Mouse (Mus musculus) G1E (cell line): ENCODE measurements around the gene C730034F03Rik. TPM values are rescaled to one million over a fixed set of nuclear protein-coding genes. Genes with fewer than 3 reads are reported as not detected.

Source experiments
- ATAC-seq: 2 replicates; pipeline ENCODE4 v1.8.0; 2016; ENCODE audit warnings: mild to moderate bottlenecking; ENCODE audit not compliant: insufficient number of reproducible peaks, poor library complexity, low FRiP score, severe bottlenecking; ENCODE audit errors: extremely low read depth
- DNase-seq: peaks from one replicate; pipeline ENCODE4 v3.0.0; 2012; ENCODE audit warnings: low spot score
- H3K27me3 ChIP-seq: 2 replicates; pipeline ENCODE4 v1.6.1; 2012; ENCODE audit warnings: mild to moderate bottlenecking, low read length, inconsistent platforms; ENCODE audit not compliant: insufficient read depth
- H3K36me3 ChIP-seq: replicated peaks from 2 replicates; pipeline ENCODE3; 2012; ENCODE audit warnings: mild to moderate bottlenecking, inconsistent platforms
- H3K4me1 ChIP-seq: 2 replicates; pipeline ENCODE4 v1.6.1; 2012; ENCODE audit warnings: low read depth, low read length, inconsistent platforms, mixed read lengths; ENCODE audit not compliant: insufficient read depth
- H3K4me3 ChIP-seq: 2 replicates; pipeline ENCODE4 v1.5.1; 2012; ENCODE audit warnings: low read depth, mild to moderate bottlenecking, inconsistent platforms, low read length, moderate library complexity, mixed read lengths
- H3K9me3 ChIP-seq: replicated peaks from 2 replicates; pipeline ENCODE4 v1.6.1; 2012; ENCODE audit warnings: inconsistent platforms
- CTCF ChIP-seq: IDR thresholded peaks from 2 replicates; pipeline ENCODE4 v1.5.1; 2012; ENCODE audit warnings: low read depth, low read length, inconsistent platforms, mixed read lengths
- GATA1 ChIP-seq: IDR thresholded peaks from 2 replicates; pipeline ENCODE4 v1.6.1; 2012; ENCODE audit warnings: borderline replicate concordance, low read length, inconsistent platforms, mixed read lengths
- GATA2 ChIP-seq: IDR thresholded peaks from 2 replicates; pipeline ENCODE4 v1.6.1; 2012; ENCODE audit warnings: low read depth, low read length, inconsistent platforms, borderline replicate concordance
- POLR2AphosphoS5 ChIP-seq: IDR thresholded peaks from 2 replicates; pipeline ENCODE4 v1.6.1; 2012; ENCODE audit warnings: low read depth, low read length, inconsistent platforms; ENCODE audit not compliant: insufficient replicate concordance
- TAL1 ChIP-seq: conservative IDR thresholded peaks from 2 replicates; pipeline ENCODE4 v1.6.1; 2012; ENCODE audit warnings: low read depth, low read length, inconsistent platforms, mixed read lengths
- polyA plus RNA-seq: library from polyadenylated mRNA; stranded (reverse); fragments of >175 nt; gene quantifications from 2 replicates; pipeline ENCODE4 v1.2.3, GENCODE M21; 2012
- total RNA-seq, 2 experiments: library from RNA; stranded (forward) in 1 of 2; stranded (reverse) in 1 of 2; fragments of 200-1000 nt in 1 of 2; fragments of >200 nt in 1 of 2; fragmentation: Nextera tagmentation in 1 of 2; gene quantifications; 2 replicates each; pipeline ENCODE4 v1.2.3; 2014 to 2017

The C730034F03Rik gene
- total and polyA plus RNA-seq, 3 experiments, result 0.24 to 7.4 (median 4.9) TPM

DNA sequence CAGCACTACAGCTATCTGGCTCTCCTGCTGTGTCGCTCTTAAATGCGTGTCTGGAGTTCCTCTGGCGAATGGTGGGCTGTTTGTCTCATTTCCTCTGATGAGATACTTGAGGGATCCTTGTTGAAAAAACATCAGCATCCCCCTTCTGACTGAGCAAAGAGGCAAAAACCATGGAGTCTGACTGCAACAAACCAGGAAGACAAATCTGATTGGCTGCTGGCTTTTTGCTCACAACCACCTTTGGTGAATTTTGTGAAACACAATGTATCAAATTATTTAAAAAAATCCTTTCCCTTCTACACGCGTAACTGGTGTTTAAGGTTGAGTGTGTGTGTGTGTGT is 47.1 kb downstream of the C730034F03Rik start:
- ATAC-seq, result peak; percentile 6; the same call in 1 of the 2 replicates
- H3K9me3 ChIP-seq, result no peaks in the 10 kb centered on the region
- DNase-seq, result peak; percentile 65
- peaks cover 4% of the 10 kb centered on the region; the same call in 1 of the 2 replicates for H3K27me3 ChIP-seq
- peak overlapping the region; percentile 84 for H3K4me3 ChIP-seq
- peaks cover 29% of the 10 kb centered on the region for H3K4me1 ChIP-seq
- H3K36me3 ChIP-seq, result peaks cover 36% of the 10 kb centered on the region
- TF ChIP-seq GATA1 (no peak), CTCF (no peak), GATA2 (no peak), POLR2AphosphoS5 (no peak), TAL1 (no peak)

DNA sequence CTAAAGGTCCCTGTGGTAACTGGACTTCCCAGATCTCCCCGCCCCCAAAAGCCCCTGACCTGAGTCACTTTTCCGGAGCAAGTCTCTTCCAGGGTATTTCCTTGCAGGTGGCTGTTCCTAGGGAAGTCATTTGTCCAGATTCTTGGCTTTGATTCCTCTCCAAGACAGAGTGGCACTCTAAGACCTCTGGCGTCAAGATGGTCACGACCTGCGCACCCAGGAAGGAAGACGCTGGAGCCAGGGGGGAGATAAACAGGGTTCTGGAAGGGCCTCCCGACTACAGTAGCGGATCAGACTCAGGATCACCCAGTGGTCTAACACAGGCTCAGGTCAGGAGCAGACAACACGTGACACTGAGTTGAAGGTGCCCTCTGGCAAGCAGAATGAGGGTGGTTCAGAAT is 47.7 kb downstream of the C730034F03Rik start, which contains the start of gene Arsa:
Arsa (minus strand) TSS at position 335 of the 401 bp plus-strand sequence.
- Histone ChIP-seq H3K4me1 (peaks cover 29% of the 10 kb centered on the region), H3K36me3 (peaks cover 36% of the 10 kb centered on the region), H3K4me3 (peak within 1 kb of the TSS; percentile 84), H3K9me3 (no peaks in the 10 kb centered on the region), H3K27me3 (peaks cover 4% of the 10 kb centered on the region; the same call in 1 of the 2 replicates)
- no peak for DNase-seq
- no peak for TF ChIP-seq POLR2AphosphoS5
- TF ChIP-seq CTCF, result no peak
- no peak for TF ChIP-seq TAL1
- TF ChIP-seq GATA1, result no peak
- ATAC-seq, result no peak

DNA sequence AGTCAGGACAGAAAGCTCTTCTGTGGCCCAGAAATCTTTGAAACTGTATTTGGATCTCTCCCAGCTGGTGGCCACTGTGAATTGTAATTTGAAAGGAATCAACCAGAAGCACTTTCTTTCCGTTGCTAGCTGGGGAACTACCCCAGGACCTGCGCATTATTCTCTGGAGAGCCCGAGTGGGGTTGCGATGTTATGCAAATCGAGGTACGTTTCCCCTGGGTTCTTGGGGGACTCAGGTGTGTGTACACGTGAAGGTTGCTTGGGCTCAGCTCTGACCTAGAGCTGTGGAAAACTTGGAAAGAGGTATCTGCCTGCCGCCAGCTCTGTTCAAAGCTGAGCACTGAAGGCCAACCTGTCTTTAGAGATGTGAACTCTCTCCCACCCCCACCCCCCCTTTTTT is 48.4 kb downstream of the C730034F03Rik start:
- no peak overlapping the region for H3K4me3 ChIP-seq
- TF ChIP-seq POLR2AphosphoS5 (no peak), GATA2 (no peak), GATA1 (no peak), TAL1 (no peak), CTCF (no peak)
- no peaks in the 10 kb centered on the region for H3K9me3 ChIP-seq
- peaks cover 29% of the 10 kb centered on the region for H3K4me1 ChIP-seq
- no peak for ATAC-seq
- peaks cover 4% of the 10 kb centered on the region; the same call in 1 of the 2 replicates for H3K27me3 ChIP-seq
- peaks cover 33% of the 10 kb centered on the region for H3K36me3 ChIP-seq
- DNase-seq, result no peak

DNA sequence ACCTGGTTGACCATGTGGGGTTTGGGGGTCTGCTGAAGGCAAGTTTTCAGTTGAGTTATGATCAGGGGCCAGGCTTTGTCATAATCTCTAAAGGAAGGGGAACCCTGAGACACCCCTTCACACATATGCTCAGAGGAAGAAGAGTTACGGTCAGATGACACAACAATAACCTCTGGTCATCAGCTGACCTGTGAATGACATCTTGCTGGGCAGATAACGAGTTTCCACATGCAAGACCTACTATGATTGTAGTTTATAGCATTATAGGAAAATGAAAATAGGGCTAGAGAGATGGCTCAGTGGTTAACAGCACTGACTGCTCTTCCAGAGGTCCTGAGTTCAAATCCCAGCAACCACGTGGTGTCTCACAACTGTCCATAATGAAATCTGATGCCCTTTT is 49.2 kb downstream of the C730034F03Rik start:
- DNase-seq (no peak), ATAC-seq (no peak)
- H3K36me3 ChIP-seq, result peaks cover 25% of the 10 kb centered on the region
- H3K27me3 ChIP-seq, result peaks cover 7% of the 10 kb centered on the region
- H3K4me1 ChIP-seq, result peaks cover 29% of the 10 kb centered on the region
- no peak overlapping the region for H3K4me3 ChIP-seq
- H3K9me3 ChIP-seq, result no peaks in the 10 kb centered on the region
- TF ChIP-seq CTCF (no peak), GATA2 (no peak), GATA1 (no peak), TAL1 (no peak), POLR2AphosphoS5 (no peak)

Other genes starting within 250 kb of the C730034F03Rik start
Only the 20 nearest of the 21 such genes appear.
- 3.5 and 4.0 TPM in 2 replicates for gene Dennd6b, start 233.1 kb upstream of the C730034F03Rik start, total RNA-seq (2014; fragmentation: Nextera tagmentation)
- gene Dennd6b, start 233.1 kb upstream of the C730034F03Rik start, total RNA-seq (2017), result 1.8 and 2.3 TPM in 2 replicates
- gene Dennd6b, start 233.1 kb upstream of the C730034F03Rik start, polyA plus RNA-seq, result 7.3 and 7.6 TPM in 2 replicates
- gene Ppp6r2, start 218.0 kb upstream of the C730034F03Rik start, total RNA-seq (2014; fragmentation: Nextera tagmentation), result 47.6 and 65.5 TPM in 2 replicates
- gene Ppp6r2, start 218.0 kb upstream of the C730034F03Rik start, total RNA-seq (2017), result 34.9 and 104 TPM in 2 replicates
- gene Ppp6r2, start 218.0 kb upstream of the C730034F03Rik start, polyA plus RNA-seq, result 105 and 107 TPM in 2 replicates
- gene Sbf1, start 114.3 kb upstream of the C730034F03Rik start, total RNA-seq (2014; fragmentation: Nextera tagmentation), result 100 and 128 TPM in 2 replicates
- gene Sbf1, start 114.3 kb upstream of the C730034F03Rik start, total RNA-seq (2017), result 40.5 and 42.5 TPM in 2 replicates
- 104 and 145 TPM in 2 replicates for gene Sbf1, start 114.3 kb upstream of the C730034F03Rik start, polyA plus RNA-seq
- not detected in 2 replicates for gene Adm2, start 106.9 kb upstream of the C730034F03Rik start, total RNA-seq (2014; fragmentation: Nextera tagmentation)
- gene Adm2, start 106.9 kb upstream of the C730034F03Rik start, total RNA-seq (2017), result not detected in 2 replicates
- 0.11 and 0.12 TPM in 2 replicates for gene Adm2, start 106.9 kb upstream of the C730034F03Rik start, polyA plus RNA-seq
- not detected in 2 replicates for gene Miox, start 95.2 kb upstream of the C730034F03Rik start, total RNA-seq (2014; fragmentation: Nextera tagmentation)
- gene Miox, start 95.2 kb upstream of the C730034F03Rik start, total RNA-seq (2017), result 0.11 and 0.12 TPM in 2 replicates
- not detected in 2 replicates for gene Miox, start 95.2 kb upstream of the C730034F03Rik start, polyA plus RNA-seq
- 42.7 and 76.3 TPM in 2 replicates for gene Lmf2, start 73.9 kb upstream of the C730034F03Rik start, total RNA-seq (2014; fragmentation: Nextera tagmentation)
- gene Lmf2, start 73.9 kb upstream of the C730034F03Rik start, total RNA-seq (2017), result 13.7 and 15.3 TPM in 2 replicates
- gene Lmf2, start 73.9 kb upstream of the C730034F03Rik start, polyA plus RNA-seq, result 116 and 125 TPM in 2 replicates
- 147 and 164 TPM in 2 replicates for gene Ncaph2, start 73.9 kb upstream of the C730034F03Rik start, total RNA-seq (2014; fragmentation: Nextera tagmentation)
- 130 and 148 TPM in 2 replicates for gene Ncaph2, start 73.9 kb upstream of the C730034F03Rik start, total RNA-seq (2017)
- gene Ncaph2, start 73.9 kb upstream of the C730034F03Rik start, polyA plus RNA-seq, result 68.4 and 78.1 TPM in 2 replicates
- 9.5 and 15.0 TPM in 2 replicates for gene Sco2, start 55.7 kb upstream of the C730034F03Rik start, total RNA-seq (2014; fragmentation: Nextera tagmentation)
- 26.2 and 27.8 TPM in 2 replicates for gene Sco2, start 55.7 kb upstream of the C730034F03Rik start, total RNA-seq (2017)
- 62.3 and 64.6 TPM in 2 replicates for gene Sco2, start 55.7 kb upstream of the C730034F03Rik start, polyA plus RNA-seq
- not detected in 2 replicates for gene Tymp, start 52.5 kb upstream of the C730034F03Rik start, total RNA-seq (2014; fragmentation: Nextera tagmentation)
- 0.27 and 0.35 TPM in 2 replicates for gene Tymp, start 52.5 kb upstream of the C730034F03Rik start, total RNA-seq (2017)
- 0.61 and 0.69 TPM in 2 replicates for gene Tymp, start 52.5 kb upstream of the C730034F03Rik start, polyA plus RNA-seq
- gene Odf3b, start 50.3 kb upstream of the C730034F03Rik start, total RNA-seq (2014; fragmentation: Nextera tagmentation), result not detected in 2 replicates
- gene Odf3b, start 50.3 kb upstream of the C730034F03Rik start, total RNA-seq (2017), result not detected in 2 replicates
- not detected in 2 replicates for gene Odf3b, start 50.3 kb upstream of the C730034F03Rik start, polyA plus RNA-seq
- not detected in 2 replicates for gene Klhdc7b, start 44.7 kb upstream of the C730034F03Rik start, total RNA-seq (2014; fragmentation: Nextera tagmentation)
- 0.05 TPM in 1 of 2 replicates, not detected in the other for gene Klhdc7b, start 44.7 kb upstream of the C730034F03Rik start, total RNA-seq (2017)
- gene Klhdc7b, start 44.7 kb upstream of the C730034F03Rik start, polyA plus RNA-seq, result not detected in 2 replicates
- not detected in 2 replicates for gene Syce3, start 19.1 kb upstream of the C730034F03Rik start, total RNA-seq (2014; fragmentation: Nextera tagmentation)
- gene Syce3, start 19.1 kb upstream of the C730034F03Rik start, total RNA-seq (2017), result not detected in 2 replicates
- gene Syce3, start 19.1 kb upstream of the C730034F03Rik start, polyA plus RNA-seq, result not detected in 2 replicates
- 3.7 and 7.7 TPM in 2 replicates for gene Cpt1b, start 3.7 kb upstream of the C730034F03Rik start, total RNA-seq (2014; fragmentation: Nextera tagmentation)
- 2.1 and 2.6 TPM in 2 replicates for gene Cpt1b, start 3.7 kb upstream of the C730034F03Rik start, total RNA-seq (2017)
- 0.77 and 0.88 TPM in 2 replicates for gene Cpt1b, start 3.7 kb upstream of the C730034F03Rik start, polyA plus RNA-seq
- not detected in 2 replicates for gene Gm44502, start 107 bp downstream of the C730034F03Rik start, total RNA-seq (2014; fragmentation: Nextera tagmentation)
- gene Gm44502, start 107 bp downstream of the C730034F03Rik start, total RNA-seq (2017), result 0.12 and 0.71 TPM in 2 replicates
- gene Gm44502, start 107 bp downstream of the C730034F03Rik start, polyA plus RNA-seq, result 0.93 and 1.3 TPM in 2 replicates
- 19.3 and 32.8 TPM in 2 replicates for gene Chkb, start 319 bp downstream of the C730034F03Rik start, total RNA-seq (2014; fragmentation: Nextera tagmentation)
- gene Chkb, start 319 bp downstream of the C730034F03Rik start, total RNA-seq (2017), result 42.5 and 51.0 TPM in 2 replicates
- gene Chkb, start 319 bp downstream of the C730034F03Rik start, polyA plus RNA-seq, result 75.9 and 85.4 TPM in 2 replicates
- gene Mapk8ip2, start 24.3 kb downstream of the C730034F03Rik start, total RNA-seq (2014; fragmentation: Nextera tagmentation), result not detected in 2 replicates
- gene Mapk8ip2, start 24.3 kb downstream of the C730034F03Rik start, total RNA-seq (2017), result 0.05 TPM in 1 of 2 replicates, not detected in the other
- 0.01 TPM in 1 of 2 replicates, not detected in the other for gene Mapk8ip2, start 24.3 kb downstream of the C730034F03Rik start, polyA plus RNA-seq
- gene Arsa, start 47.8 kb downstream of the C730034F03Rik start, total RNA-seq (2014; fragmentation: Nextera tagmentation), result 12.2 and 12.8 TPM in 2 replicates
- gene Arsa, start 47.8 kb downstream of the C730034F03Rik start, total RNA-seq (2017), result 21.1 and 25.4 TPM in 2 replicates
- 37.5 and 39.2 TPM in 2 replicates for gene Arsa, start 47.8 kb downstream of the C730034F03Rik start, polyA plus RNA-seq
- not detected in 2 replicates for gene Shank3, start 70.0 kb downstream of the C730034F03Rik start, total RNA-seq (2014; fragmentation: Nextera tagmentation)
- 0.46 and 0.55 TPM in 2 replicates for gene Shank3, start 70.0 kb downstream of the C730034F03Rik start, total RNA-seq (2017)
- gene Shank3, start 70.0 kb downstream of the C730034F03Rik start, polyA plus RNA-seq, result 0.34 and 0.40 TPM in 2 replicates
- gene Acr, start 138.7 kb downstream of the C730034F03Rik start, total RNA-seq (2014; fragmentation: Nextera tagmentation), result not detected in 2 replicates
- not detected in 2 replicates for gene Acr, start 138.7 kb downstream of the C730034F03Rik start, total RNA-seq (2017)
- not detected in 2 replicates for gene Acr, start 138.7 kb downstream of the C730034F03Rik start, polyA plus RNA-seq
- 11.8 and 12.7 TPM in 2 replicates for gene Rabl2, start 162.3 kb downstream of the C730034F03Rik start, total RNA-seq (2014; fragmentation: Nextera tagmentation)
- gene Rabl2, start 162.3 kb downstream of the C730034F03Rik start, total RNA-seq (2017), result 5.3 and 5.5 TPM in 2 replicates
- 8.1 and 9.7 TPM in 2 replicates for gene Rabl2, start 162.3 kb downstream of the C730034F03Rik start, polyA plus RNA-seq